Mouse (Mus musculus): ENCODE measurements around the gene Vcp. TPM values are rescaled to one million over a fixed set of nuclear protein-coding genes. Genes with fewer than 3 reads are reported as not detected.
"Not testable (repeated sequence)": the region's sequence is repeated elsewhere in the genome, so short reads cannot be mapped to it uniquely, and the experiment has no call there.

The Vcp gene
- polyA plus RNA-seq (2012; rRNA removed) (48.9 and 80.0 TPM in 2 replicates), polyA plus RNA-seq (2014; fragmentation: Nextera tagmentation; extraction: Ambion mirVana) (176 and 191 TPM in 2 replicates)

DNA sequence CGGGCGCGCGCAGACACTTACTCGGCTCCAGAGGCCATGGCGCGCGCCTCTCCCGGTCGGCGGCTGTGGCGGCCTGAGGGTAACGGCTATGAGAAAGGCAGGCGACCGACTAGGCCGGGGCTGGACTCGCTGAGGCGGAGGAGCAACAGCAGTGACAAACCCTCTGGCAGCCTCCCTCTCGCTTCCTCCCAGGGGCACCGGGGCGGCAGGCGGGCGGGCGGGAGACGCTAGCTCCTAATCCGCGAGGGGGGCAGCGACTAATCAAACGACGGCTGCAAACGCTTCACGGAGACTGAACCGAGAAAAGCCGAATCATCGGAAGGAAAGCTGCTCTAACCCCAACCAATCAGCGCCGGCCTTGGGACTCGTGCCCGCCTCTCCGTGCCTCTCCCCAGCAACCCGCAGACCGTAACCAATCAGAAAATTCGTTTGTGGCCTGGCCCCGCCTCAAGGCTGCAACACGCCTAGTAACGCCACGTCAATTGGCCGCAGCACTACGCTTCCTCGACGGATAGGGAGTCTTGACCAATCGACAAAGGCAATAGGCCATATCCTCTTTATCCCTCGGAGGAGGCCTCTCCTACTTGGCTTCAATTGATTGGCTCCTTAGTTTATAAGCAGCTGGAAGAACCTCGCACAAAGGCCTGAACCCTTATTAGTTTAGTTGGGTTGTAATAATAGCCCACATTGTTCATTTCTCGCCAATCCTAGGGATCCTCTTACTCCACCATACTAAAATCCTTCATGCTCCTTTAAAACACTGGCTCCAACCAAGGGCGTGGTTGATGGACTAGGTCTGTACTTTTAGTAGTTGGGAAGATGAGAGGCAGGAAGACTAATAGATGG is at the start of gene Vcp:
Gene Vcp (minus strand): TSS at position 367 of the 846 bp plus-strand sequence.
- H3K4me2 ChIP-seq (ENCODE audit: low read depth), result peak within 1 kb of the TSS; percentile 87
- ATAC-seq (ENCODE audit: insufficient read depth) (peak; percentile 96), DNase-seq (ENCODE audit: low read depth in 3 of 3, low spot score in 3 of 3) (peak; percentile 99)
- peak within 1 kb of the TSS; percentile 97 for H3K27ac ChIP-seq
- not testable (repeated sequence) for H3K9me3 ChIP-seq (ENCODE audit: control insufficient read depth, low read length); H3K27me3 ChIP-seq (ENCODE audit: control insufficient read depth, insufficient read depth, low read length)
- H3K4me3 ChIP-seq (ENCODE audit: insufficient read depth in 1 of 2, low read depth in 2 of 2, low read length in 2 of 2), result peak within 1 kb of the TSS; percentile 93 to 100
- 1% methylated on average over 49 of the region's 56 CpGs for WGBS (ENCODE audit: insufficient replicate concordance)
- H3K36me3 ChIP-seq (replicated peaks; ENCODE audit: control insufficient read depth, insufficient read depth, low read depth), result peaks cover 19% of the 10 kb centered on the region
- peaks cover 14 to 22% of the 10 kb centered on the region in 2 experiments for H3K4me1 ChIP-seq (replicated peaks; ENCODE audit: control insufficient read depth in 2 of 2, insufficient read depth in 2 of 2, low read length in 1 of 2)
- H3K9ac ChIP-seq (replicated peaks), result peak within 1 kb of the TSS; percentile 99

DNA sequence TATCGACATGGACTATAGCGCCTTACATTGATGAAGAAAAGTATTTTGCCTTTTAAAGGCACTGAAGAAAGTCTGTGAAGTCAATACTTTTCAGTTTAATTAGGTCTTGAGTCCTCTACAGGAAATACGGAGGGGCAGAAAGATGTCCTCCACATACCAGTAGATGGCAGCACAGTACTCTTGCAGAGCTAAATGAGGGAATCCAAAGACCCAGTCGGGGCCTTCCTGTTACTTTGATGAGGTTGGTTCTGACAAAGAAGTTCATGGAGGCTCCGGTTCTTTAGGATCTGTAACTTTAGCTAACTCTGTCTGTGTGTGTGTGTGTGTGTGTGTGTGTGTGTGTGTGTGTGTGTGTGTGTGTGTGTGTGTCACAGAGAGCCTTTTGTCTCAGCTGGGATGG is 46.9 kb upstream of the Vcp start:
- 5% methylated on average over 5 of the region's 5 CpGs for WGBS (ENCODE audit: insufficient replicate concordance)
- Histone ChIP-seq H3K4me3 (ENCODE audit: insufficient read depth in 1 of 2, low read depth in 2 of 2, low read length in 2 of 2) (no peak overlapping the region), H3K9me3 (ENCODE audit: control insufficient read depth, low read length) (no peaks in the 10 kb centered on the region), H3K27ac (no peak overlapping the region), H3K4me2 (ENCODE audit: low read depth) (no peak overlapping the region), H3K27me3 (ENCODE audit: control insufficient read depth, insufficient read depth, low read length) (no peaks in the 10 kb centered on the region), H3K4me1 (replicated peaks; ENCODE audit: control insufficient read depth in 2 of 2, insufficient read depth in 2 of 2, low read length in 1 of 2) (peaks cover 11 to 21% of the 10 kb centered on the region in 2 experiments), H3K9ac (replicated peaks) (no peak overlapping the region), H3K36me3 (replicated peaks; ENCODE audit: control insufficient read depth, insufficient read depth, low read depth) (no peaks in the 10 kb centered on the region)
- ATAC-seq (ENCODE audit: insufficient read depth) (no peak), DNase-seq (ENCODE audit: low read depth in 3 of 3, low spot score in 3 of 3) (peak; percentile 60 to 70 (median 61))
- TF ChIP-seq EP300 (IDR thresholded peaks at IDR 0.05; ENCODE audit: low read depth), result no peak
- peak; percentile 83 for TF ChIP-seq CTCF (IDR thresholded peaks at IDR 0.05; ENCODE audit: low read depth)

DNA sequence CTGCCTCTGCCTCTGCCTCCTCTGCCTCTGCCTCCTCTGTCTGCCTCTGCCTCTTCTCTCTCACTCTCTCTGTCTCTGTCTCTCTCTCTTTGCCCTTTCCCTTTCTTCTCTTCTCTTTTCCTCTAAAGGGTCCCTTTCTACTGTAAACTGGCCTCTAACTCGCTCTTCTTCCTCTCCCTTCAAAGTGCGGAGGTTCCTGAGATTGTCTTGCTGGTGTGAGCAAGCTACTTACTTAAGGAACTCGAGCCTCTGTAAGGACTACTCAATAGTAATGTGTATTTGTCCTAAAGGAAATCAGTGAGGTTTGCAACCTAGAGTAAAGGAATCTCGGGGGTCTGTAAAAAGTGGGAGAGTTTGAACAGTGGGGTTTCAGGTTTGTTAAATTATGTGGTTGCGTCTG is 46.3 kb upstream of the Vcp start:
- 49% methylated on average over 5 of the region's 5 CpGs for WGBS (ENCODE audit: insufficient replicate concordance)
- Histone ChIP-seq H3K9ac (replicated peaks) (no peak overlapping the region), H3K4me2 (ENCODE audit: low read depth) (0 out of 2 replicates have a peak overlapping the region, but pooled peaks have one; percentile 6), H3K27ac (no peak overlapping the region), H3K4me3 (ENCODE audit: insufficient read depth in 1 of 2, low read depth in 2 of 2, low read length in 2 of 2) (no peak overlapping the region), H3K36me3 (replicated peaks; ENCODE audit: control insufficient read depth, insufficient read depth, low read depth) (no peaks in the 10 kb centered on the region), H3K27me3 (ENCODE audit: control insufficient read depth, insufficient read depth, low read length) (no peaks in the 10 kb centered on the region), H3K4me1 (replicated peaks; ENCODE audit: control insufficient read depth in 2 of 2, insufficient read depth in 2 of 2, low read length in 1 of 2) (peaks cover 11 to 21% of the 10 kb centered on the region in 2 experiments), H3K9me3 (ENCODE audit: control insufficient read depth, low read length) (no peaks in the 10 kb centered on the region)
- no peak for ATAC-seq (ENCODE audit: insufficient read depth)
- TF ChIP-seq EP300 (IDR thresholded peaks at IDR 0.05; ENCODE audit: low read depth), result no peak
- TF ChIP-seq CTCF (IDR thresholded peaks at IDR 0.05; ENCODE audit: low read depth), result no peak
- no peak for DNase-seq (ENCODE audit: low read depth in 3 of 3, low spot score in 3 of 3)

DNA sequence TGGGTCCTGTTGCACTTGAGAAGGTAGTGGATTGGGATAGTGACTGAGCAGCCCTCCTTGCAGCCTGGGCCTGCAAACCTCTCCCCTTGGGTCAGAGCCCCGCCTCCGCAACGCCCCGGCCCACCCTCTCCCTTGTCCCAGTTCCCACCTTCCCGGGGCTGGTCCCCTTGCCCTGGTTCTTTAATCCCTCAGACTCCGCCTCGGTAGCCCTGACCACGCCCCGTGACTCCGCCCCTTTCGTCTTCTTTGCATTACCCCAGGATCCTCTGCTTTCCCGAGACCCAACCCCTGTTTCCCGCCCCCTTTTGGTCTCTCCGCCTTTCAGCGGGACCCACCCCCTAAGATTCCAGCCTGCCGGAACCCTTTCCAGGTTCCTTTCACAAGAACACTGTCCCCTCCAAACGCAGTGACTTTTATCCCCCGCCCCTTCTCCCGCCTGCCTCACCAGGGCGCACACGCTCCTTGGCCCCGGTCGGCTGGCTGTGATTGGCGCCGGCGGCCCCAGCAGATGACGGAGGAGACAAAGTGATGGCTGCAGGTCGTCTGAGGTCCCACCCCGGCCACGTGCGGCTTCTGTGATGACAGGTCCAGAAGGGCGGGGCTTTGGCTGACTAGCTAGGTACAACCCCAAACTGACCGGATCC is 45.5 kb upstream of the Vcp start, which contains the start of gene Fam214b:
Gene Fam214b (minus strand): TSS at position 562 of the 644 bp plus-strand sequence.
- Histone ChIP-seq H3K9ac (replicated peaks) (peak within 1 kb of the TSS; percentile 20; the same call in 1 of the 2 replicates), H3K27me3 (ENCODE audit: control insufficient read depth, insufficient read depth, low read length) (no peaks in the 10 kb centered on the region), H3K27ac (no peak within 1 kb of the TSS), H3K4me2 (ENCODE audit: low read depth) (peak within 1 kb of the TSS; percentile 83), H3K36me3 (replicated peaks; ENCODE audit: control insufficient read depth, insufficient read depth, low read depth) (no peaks in the 10 kb centered on the region), H3K9me3 (ENCODE audit: control insufficient read depth, low read length) (no peaks in the 10 kb centered on the region), H3K4me1 (replicated peaks; ENCODE audit: control insufficient read depth in 2 of 2, insufficient read depth in 2 of 2, low read length in 1 of 2) (peaks cover 13 to 21% of the 10 kb centered on the region in 2 experiments), H3K4me3 (ENCODE audit: insufficient read depth in 1 of 2, low read depth in 2 of 2, low read length in 2 of 2) (peak within 1 kb of the TSS; percentile 59)
- peak; percentile 71 to 78 (median 77) for DNase-seq (ENCODE audit: low read depth in 3 of 3, low spot score in 3 of 3)
- no peak for TF ChIP-seq EP300 (IDR thresholded peaks at IDR 0.05; ENCODE audit: low read depth)
- TF ChIP-seq CTCF (IDR thresholded peaks at IDR 0.05; ENCODE audit: low read depth), result no peak
- 1% methylated on average over 33 of the region's 33 CpGs for WGBS (ENCODE audit: insufficient replicate concordance)
- peak; percentile 88 for ATAC-seq (ENCODE audit: insufficient read depth)

DNA sequence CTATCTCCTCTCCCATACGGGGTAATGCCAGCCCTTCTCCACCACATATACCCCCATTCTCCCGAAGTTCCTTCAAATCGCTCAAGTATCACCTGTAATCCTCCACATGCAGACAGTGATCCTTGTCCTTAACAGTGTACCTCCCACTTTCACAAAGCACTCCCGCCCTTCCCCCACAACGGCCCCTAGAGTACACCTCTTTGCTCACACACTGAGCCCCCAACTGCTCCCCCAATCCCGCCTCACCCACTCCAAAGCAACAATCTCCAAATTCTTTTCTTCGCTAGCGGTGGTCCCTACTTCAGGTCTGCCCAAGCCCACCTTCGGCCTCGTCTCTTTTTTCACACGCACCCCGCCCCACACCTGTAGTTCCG is 45.0 kb upstream of the Vcp start:
- H3K9ac ChIP-seq (replicated peaks), result no peak overlapping the region
- no peak overlapping the region for H3K27ac ChIP-seq
- ATAC-seq (ENCODE audit: insufficient read depth) (no peak), DNase-seq (ENCODE audit: low read depth in 3 of 3, low spot score in 3 of 3) (no peak)
- peaks cover 17 to 26% of the 10 kb centered on the region in 2 experiments for H3K4me1 ChIP-seq (replicated peaks; ENCODE audit: control insufficient read depth in 2 of 2, insufficient read depth in 2 of 2, low read length in 1 of 2)
- no peaks in the 10 kb centered on the region for H3K36me3 ChIP-seq (replicated peaks; ENCODE audit: control insufficient read depth, insufficient read depth, low read depth)
- WGBS (ENCODE audit: insufficient replicate concordance), result 8% methylated on average over 13 of the region's 13 CpGs
- H3K4me3 ChIP-seq (ENCODE audit: insufficient read depth in 1 of 2, low read depth in 2 of 2, low read length in 2 of 2), result peak overlapping the region; percentile 59
- TF ChIP-seq EP300 (IDR thresholded peaks at IDR 0.05; ENCODE audit: low read depth) (no peak), CTCF (IDR thresholded peaks at IDR 0.05; ENCODE audit: low read depth) (no peak)
- no peaks in the 10 kb centered on the region for H3K9me3 ChIP-seq (ENCODE audit: control insufficient read depth, low read length)
- H3K4me2 ChIP-seq (ENCODE audit: low read depth), result peak overlapping the region; percentile 83
- no peaks in the 10 kb centered on the region for H3K27me3 ChIP-seq (ENCODE audit: control insufficient read depth, insufficient read depth, low read length)

All from liver, embryonic 14.5 days (tissue).